26 mouse cellular contexts compared by ENCODE assay signal in genomic region chr4:127362520-127362919, GRCm38 (mm10). TPM values are rescaled to one million over a fixed set of nuclear protein-coding genes. Genes with fewer than 3 reads are reported as not detected.
A peak's percentile ranks its signal among the peaks of the same experiment; 100 is the strongest.
DNase-seq lines count a peak whose midpoint lies in the region; ATAC-seq and TF ChIP-seq lines count a peak whose summit lies in the region.
"Had no signal": no experiment of that assay in that cellular context is flagged by ENCODE, and none has a peak within 500 bp of the region (broad histone marks: within the 10 kb centered on the region; RNA-seq: fewer than 3 reads in every experiment).

No protein-coding gene starts in this region.

- TF ChIP-seq POLR2A in CH12.LX (IDR thresholded peaks at IDR 0.05; ENCODE audit: low read depth, low read length): no peak

- peaks cover 0 to 22% of the 10 kb centered on the region in 2 experiments; a peak in 2 of 4 replicates for H3K4me1 ChIP-seq in CH12.LX (ENCODE audit: control insufficient read depth in 1 of 2, insufficient read depth in 2 of 2)
- H3K4me1 ChIP-seq in midbrain, embryonic 16.5 days (ENCODE audit: control insufficient read depth, insufficient read depth, low read length): peaks cover 7% of the 10 kb centered on the region; the same call in 1 of the 2 replicates

- H3K79me2 ChIP-seq in CH12.LX (replicated peaks; ENCODE audit: control insufficient read depth, extremely low read depth, insufficient read depth, poor library complexity, severe bottlenecking): no peaks in the 10 kb centered on the region

- peak; percentile 46; the same call in 1 of the 2 replicates for TF ChIP-seq EP300 in CH12.LX (IDR thresholded peaks at IDR 0.05; ENCODE audit: low read length)

- in situ Hi-C loops in CH12.LX (cut with MboI; ENCODE audit: low pct_ligation_motif_present, low pct_unique_long_range_greater_than_20kb, low sequenced_read_pairs): loop anchor here (25.0 kb wide), 1 partner anchor 1175 kb away; no protein-coding TSS in a partner anchor

- ATAC-seq in granulocyte monocyte progenitor cell, adult 5-6 weeks (replicated peaks; ENCODE audit: poor library complexity, severe bottlenecking): peak; percentile 38
- ATAC-seq in megakaryocyte progenitor cell, adult 5-6 weeks (replicated peaks; ENCODE audit: poor library complexity): peak; percentile 67
- ATAC-seq in midbrain, embryonic 16.5 days: no peak
- ATAC-seq: CD4-positive, CD25-positive, alpha-beta regulatory T cell, adult 4 months; forebrain, embryonic 14.5 days; forebrain, embryonic 16.5 days had no signal

- dilution Hi-C loops in CH12.LX (cut with MboI; ENCODE audit: extremely low pct_ligation_motif_present, extremely low pct_unique_long_range_greater_than_20kb, low sequenced_read_pairs): no loop called here

- no peak overlapping the region for H3K4me3 ChIP-seq in CH12.LX (replicated peaks in 1 of 3; ENCODE audit: low read depth in 2 of 3, low read length in 2 of 3, poor library complexity in 1 of 3)
- no peak overlapping the region for H3K4me3 ChIP-seq in midbrain, embryonic 16.5 days (ENCODE audit: low read depth, low read length)
- H3K4me3 ChIP-seq: embryonic facial prominence, embryonic 13.5 days; embryonic facial prominence, embryonic 15.5 days; erythroblast, embryonic 14.5 days; forebrain, embryonic 10.5 days; forebrain, embryonic 12.5 days had no signal

- WGBS in midbrain, embryonic 16.5 days: 86% methylated on average over 3 of the region's 3 CpGs

- H3K4me2 ChIP-seq in CH12.LX (ENCODE audit: insufficient read depth, low read depth, poor library complexity, severe bottlenecking): 0 out of 2 replicates have a peak overlapping the region, but pooled peaks have one; percentile 2
- H3K4me2 ChIP-seq in midbrain, embryonic 16.5 days (ENCODE audit: low read length): no peak overlapping the region
- H3K4me2 ChIP-seq: embryonic facial prominence, embryonic 13.5 days; embryonic facial prominence, embryonic 15.5 days; forebrain, embryonic 12.5 days had no signal

- H3K9me3 ChIP-seq in CH12.LX (replicated peaks; ENCODE audit: low read length): peaks cover 8% of the 10 kb centered on the region
- H3K9me3 ChIP-seq in midbrain, embryonic 16.5 days (replicated peaks; ENCODE audit: control insufficient read depth, low read length, poor library complexity, severe bottlenecking): no peaks in the 10 kb centered on the region
- H3K9me3 ChIP-seq: embryonic facial prominence, embryonic 13.5 days; embryonic facial prominence, embryonic 15.5 days; forebrain, embryonic 10.5 days; forebrain, embryonic 12.5 days had no signal

- intact Hi-C loops in gastrocnemius, postnatal 14 days (cut with DNase I; ENCODE audit: low total_unique reads): loop anchor here (10.0 kb wide), 1 partner anchor 252 kb away; no protein-coding TSS in a partner anchor

- no peak for TF ChIP-seq CTCF in CH12.LX (conservative IDR thresholded peaks at IDR 0.05 in 1 of 2, IDR thresholded peaks at IDR 0.05 in 1 of 2; ENCODE audit: low read depth in 2 of 2, low read length in 2 of 2)

- no peak overlapping the region for H3K9ac ChIP-seq in CH12.LX (ENCODE audit: insufficient read depth, low read depth)
- H3K9ac ChIP-seq in midbrain, embryonic 16.5 days (ENCODE audit: low read depth, low read length): no peak overlapping the region
- H3K9ac ChIP-seq: embryonic facial prominence, embryonic 13.5 days; embryonic facial prominence, embryonic 15.5 days; forebrain, embryonic 12.5 days had no signal

- H3K27ac ChIP-seq in CH12.LX (ENCODE audit: insufficient read depth, low read depth): no peak overlapping the region
- H3K27ac ChIP-seq in midbrain, embryonic 16.5 days (ENCODE audit: low read length): no peak overlapping the region
- H3K27ac ChIP-seq: embryonic facial prominence, embryonic 13.5 days; embryonic facial prominence, embryonic 15.5 days; forebrain, embryonic 10.5 days; forebrain, embryonic 12.5 days had no signal

- no peak for TF ChIP-seq RAD21 in CH12.LX (IDR thresholded peaks at IDR 0.05; ENCODE audit: low read depth, low read length)

- no peaks in the 10 kb centered on the region for H3K27me3 ChIP-seq in CH12.LX (replicated peaks)
- no peaks in the 10 kb centered on the region for H3K27me3 ChIP-seq in midbrain, embryonic 16.5 days (ENCODE audit: control insufficient read depth, insufficient read depth, low read depth, low read length)
- H3K27me3 ChIP-seq: embryonic facial prominence, embryonic 15.5 days had no signal

- no peaks in the 10 kb centered on the region for H3K36me3 ChIP-seq in CH12.LX (replicated peaks in 1 of 2; ENCODE audit: control insufficient read depth in 1 of 2, insufficient read depth in 1 of 2, low read length in 1 of 2)
- H3K36me3 ChIP-seq in midbrain, embryonic 16.5 days (ENCODE audit: control insufficient read depth, insufficient read depth, low read length): no peaks in the 10 kb centered on the region
- H3K36me3 ChIP-seq: embryonic facial prominence, embryonic 13.5 days; embryonic facial prominence, embryonic 15.5 days; forebrain, embryonic 10.5 days; forebrain, embryonic 12.5 days had no signal

- DNase-seq in thymus, postnatal 0 days (ENCODE audit: low spot score): peak; percentile 4
- no peak for DNase-seq in thymus, postnatal 25 days
- DNase-seq in CH12.LX (ENCODE audit: extremely low read depth): peak; percentile 20
- DNase-seq in gastrocnemius, postnatal 14 days: no peak
- DNase-seq in gastrocnemius, adult 18-20 months (ENCODE audit: low spot score): no peak
- DNase-seq: adrenal gland, adult 2 months; adrenal gland, postnatal 14 days; adrenal gland, postnatal 36 days; cerebellum, adult 11-12 months; cerebellum, adult 2 months; cerebellum, adult 9-10 months; cerebellum, postnatal 10 days; cerebellum, postnatal 25 days; embryo, embryonic 11 days had no signal

TF ChIP-seq in CH12.LX, 34 proteins besides CTCF, POLR2A, EP300 and RAD21:
- 0 out of 2 replicates have a peak, but pooled peaks have one; percentile 16 for TF ChIP-seq BHLHE40 (IDR thresholded peaks at IDR 0.05; ENCODE audit: low read depth, low read length)
- no peak for TF ChIP-seq HCFC1 (IDR thresholded peaks at IDR 0.05; ENCODE audit: low read depth, low read length)
- no peak for TF ChIP-seq MYC (IDR thresholded peaks at IDR 0.05; ENCODE audit: low read depth, low read length)
- TF ChIP-seq MEF2A (IDR thresholded peaks at IDR 0.05; ENCODE audit: borderline replicate concordance, low read depth, low read length): 0 out of 2 replicates have a peak, but pooled peaks have one; percentile 11

RNA-seq across cellular contexts. Expression of gene Gjb5, which starts 4.5 kb away (rescaled TPM):
- polyA plus RNA-seq in thymus, postnatal 0 days (2015; fragmentation: Nextera tagmentation; extraction: Ambion mirVana): 0.12 and 0.21 TPM in 2 replicates
- 0.29 and 0.34 TPM in 2 replicates for total RNA-seq in CH12.LX (2012; rRNA removed)
- 0.39 and 0.50 TPM in 2 replicates for total RNA-seq in CH12.LX (2014; rRNA removed)
- 0.23 TPM in 1 of 2 replicates, not detected in the other for polyA plus RNA-seq in CH12.LX (2012; ENCODE audit: insufficient read length, low read depth)
- total RNA-seq in granulocyte monocyte progenitor cell, adult 5-6 weeks (2014; fragmentation: Nextera tagmentation): not detected in 2 replicates
- not detected in 2 replicates for total RNA-seq in granulocyte monocyte progenitor cell, adult 5-6 weeks (2017)
- total RNA-seq in megakaryocyte progenitor cell, adult 5-6 weeks (2015): not detected in 2 replicates
- not detected in 2 replicates for total RNA-seq in megakaryocyte progenitor cell, adult 5-6 weeks (2017)
- total RNA-seq in gastrocnemius, postnatal 14 days (2021): under 1 TPM; 0.27 to 0.47 TPM
- 0.18 TPM in 1 of 2 replicates, not detected in the other for polyA plus RNA-seq in midbrain, embryonic 16.5 days (2015; fragmentation: Nextera tagmentation; extraction: Ambion mirVana)
- not detected for total RNA-seq in gastrocnemius, adult 18-20 months (2021)
- total RNA-seq: MEL had no signal
- polyA plus RNA-seq: CD4-positive, CD25-positive, alpha-beta regulatory T cell, adult 4 months; erythroblast, embryonic 14.5 days; forebrain, embryonic 12.5 days had no signal

RNA-seq across cellular contexts. Expression of gene Gjb4, which starts 8.6 kb away (rescaled TPM):
- polyA plus RNA-seq in thymus, postnatal 0 days (2015; fragmentation: Nextera tagmentation; extraction: Ambion mirVana): 0.12 TPM in 1 of 2 replicates, not detected in the other
- total RNA-seq in CH12.LX (2012; rRNA removed): not detected in 2 replicates
- not detected in 2 replicates for total RNA-seq in CH12.LX (2014; rRNA removed)
- not detected in 2 replicates for polyA plus RNA-seq in CH12.LX (2012; ENCODE audit: insufficient read length, low read depth)
- not detected in 2 replicates for total RNA-seq in granulocyte monocyte progenitor cell, adult 5-6 weeks (2014; fragmentation: Nextera tagmentation)
- total RNA-seq in granulocyte monocyte progenitor cell, adult 5-6 weeks (2017): not detected in 2 replicates
- not detected in 2 replicates for total RNA-seq in megakaryocyte progenitor cell, adult 5-6 weeks (2015)
- total RNA-seq in megakaryocyte progenitor cell, adult 5-6 weeks (2017): not detected in 2 replicates
- not detected for total RNA-seq in gastrocnemius, postnatal 14 days (2021)
- polyA plus RNA-seq in midbrain, embryonic 16.5 days (2015; fragmentation: Nextera tagmentation; extraction: Ambion mirVana): 0.13 and 0.14 TPM in 2 replicates
- total RNA-seq in gastrocnemius, adult 18-20 months (2021): not detected
- total RNA-seq: adrenal gland, adult 2 months; adrenal gland, postnatal 14 days; adrenal gland, postnatal 36 days; MEL had no signal
- polyA plus RNA-seq: CD4-positive, CD25-positive, alpha-beta regulatory T cell, adult 4 months; erythroblast, embryonic 14.5 days; forebrain, embryonic 10.5 days; forebrain, embryonic 12.5 days; forebrain, embryonic 14.5 days; forebrain, embryonic 16.5 days had no signal

RNA-seq across cellular contexts. Expression of gene Gjb3, which starts 31.9 kb away (rescaled TPM):
- 0.42 and 0.44 TPM in 2 replicates for polyA plus RNA-seq in thymus, postnatal 0 days (2015; fragmentation: Nextera tagmentation; extraction: Ambion mirVana)
- total RNA-seq in CH12.LX (2012; rRNA removed): not detected in 2 replicates
- total RNA-seq in CH12.LX (2014; rRNA removed): not detected in 2 replicates
- polyA plus RNA-seq in CH12.LX (2012; ENCODE audit: insufficient read length, low read depth): not detected in 2 replicates
- not detected in 2 replicates for total RNA-seq in granulocyte monocyte progenitor cell, adult 5-6 weeks (2014; fragmentation: Nextera tagmentation)
- 0.69 and 0.82 TPM in 2 replicates for total RNA-seq in granulocyte monocyte progenitor cell, adult 5-6 weeks (2017)
- total RNA-seq in megakaryocyte progenitor cell, adult 5-6 weeks (2015): 0.59 and 2.3 TPM in 2 replicates
- 0.74 and 3.0 TPM in 2 replicates for total RNA-seq in megakaryocyte progenitor cell, adult 5-6 weeks (2017)
- not detected for total RNA-seq in gastrocnemius, postnatal 14 days (2021)
- polyA plus RNA-seq in midbrain, embryonic 16.5 days (2015; fragmentation: Nextera tagmentation; extraction: Ambion mirVana): 0.11 and 0.55 TPM in 2 replicates
- total RNA-seq in gastrocnemius, adult 18-20 months (2021): not detected
- total RNA-seq: adrenal gland, postnatal 36 days; MEL had no signal
- polyA plus RNA-seq: adrenal gland, adult 2 months; erythroblast, embryonic 14.5 days; forebrain, embryonic 14.5 days; forebrain, embryonic 16.5 days had no signal

RNA-seq across cellular contexts. Expression of gene Gja4, which starts 48.7 kb away (rescaled TPM):
- 4.9 and 6.1 TPM in 2 replicates for polyA plus RNA-seq in thymus, postnatal 0 days (2015; fragmentation: Nextera tagmentation; extraction: Ambion mirVana)
- total RNA-seq in CH12.LX (2012; rRNA removed): not detected in 2 replicates
- total RNA-seq in CH12.LX (2014; rRNA removed): not detected in 2 replicates
- polyA plus RNA-seq in CH12.LX (2012; ENCODE audit: insufficient read length, low read depth): not detected in 2 replicates
- total RNA-seq in granulocyte monocyte progenitor cell, adult 5-6 weeks (2014; fragmentation: Nextera tagmentation): not detected in 2 replicates
- total RNA-seq in granulocyte monocyte progenitor cell, adult 5-6 weeks (2017): not detected in 2 replicates
- not detected in 2 replicates for total RNA-seq in megakaryocyte progenitor cell, adult 5-6 weeks (2015)
- not detected in 2 replicates for total RNA-seq in megakaryocyte progenitor cell, adult 5-6 weeks (2017)
- 10 to 100 TPM; 13.2 to 14.8 TPM for total RNA-seq in gastrocnemius, postnatal 14 days (2021)
- 18.1 and 20.8 TPM in 2 replicates for polyA plus RNA-seq in midbrain, embryonic 16.5 days (2015; fragmentation: Nextera tagmentation; extraction: Ambion mirVana)
- total RNA-seq in gastrocnemius, adult 18-20 months (2021): 1 to 10 TPM; 2.3 to 2.5 TPM
- total RNA-seq: MEL had no signal
- polyA plus RNA-seq: CD4-positive, CD25-positive, alpha-beta regulatory T cell, adult 4 months; erythroblast, embryonic 14.5 days had no signal

Comparison
In these comparisons a context has a peak if more than half of its experiments do, and no peak if none do; other contexts are left out.
1. DNase-seq: peak in thymus, postnatal 0 days (single experiment) and CH12.LX (single experiment); none in thymus, postnatal 25 days (single experiment), gastrocnemius, postnatal 14 days (single experiment) and gastrocnemius, adult 18-20 months (single experiment).